Mouse (Mus musculus): Measurements from ENCODE around the gene Olfr310.

Olfr310 gene

GRCm38 (mm10) chr7:86277072-86277471 is at the start of gene Olfr310:
Gene Olfr310, minus strand, starts transcription at chr7:86277172.
- DNase-seq (ENCODE audit: extremely low spot score, low spot score), result no peak

GRCm38 (mm10) chr7:86325530-86325929 is 48.6 kb upstream of the Olfr310 start, which contains the start of gene Olfr308:
Gene Olfr308, minus strand, starts transcription at chr7:86325630.
- DNase-seq (ENCODE audit: extremely low spot score, low spot score), result no peak

- no peak for DNase-seq (ENCODE audit: extremely low spot score, low spot score)
These were observed 44.4 kb upstream of the Olfr310 start for GRCm38 (mm10) chr7:86321323-86321722.

GRCm38 (mm10) chr7:86313608-86314007 is 36.6 kb upstream of the Olfr310 start, which contains the start of gene Olfr309:
Gene Olfr309, minus strand, starts transcription at chr7:86313708.
- no peak for DNase-seq (ENCODE audit: extremely low spot score, low spot score)

- no peak for DNase-seq (ENCODE audit: extremely low spot score, low spot score)
These were observed 30.8 kb downstream of the Olfr310 start, which contains the start of gene Vmn2r76 for GRCm38 (mm10) chr7:86246208-86246607. Gene Vmn2r76, minus strand, starts transcription at chr7:86246308.
